Mouse (Mus musculus) MEL (cell line): ENCODE results near the gene Nes. TPM values are rescaled to one million over a fixed set of nuclear protein-coding genes. Genes with fewer than 3 reads are reported as not detected.

Source experiments
- DNase-seq: peaks from one replicate; pipeline ENCODE4 v3.0.0; 2011; ENCODE audit warnings: low read depth, low spot score
- H3K27ac ChIP-seq: 2 replicates; pipeline ENCODE4 v1.5.1; 2012; ENCODE audit warnings: low read depth, mild to moderate bottlenecking, control low read depth, low read length, moderate library complexity; ENCODE audit not compliant: control insufficient read depth
- H3K27me3 ChIP-seq, 2 experiments: fragments of 150-350 bp in 1 of 2; sonication (generic) in 1 of 2; 2 replicates each; pipeline ENCODE4 v1.6.1; 2012; ENCODE audit warnings: low read length in 2 of 2, mild to moderate bottlenecking in 2 of 2, improper control_type of control experiment in 1 of 2, moderate library complexity in 1 of 2; ENCODE audit not compliant: insufficient read depth in 2 of 2, control insufficient read depth in 1 of 2
- H3K36me3 ChIP-seq, 2 experiments: 2 replicates each; pipeline ENCODE4 v1.6.1; 2012 to 2014; ENCODE audit warnings: low read length in 2 of 2, improper control_type of control experiment in 1 of 2, inconsistent platforms in 1 of 2, mild to moderate bottlenecking in 1 of 2; ENCODE audit not compliant: insufficient read depth in 2 of 2, control insufficient read depth in 1 of 2
- H3K4me1 ChIP-seq, 2 experiments: fragments of 150-350 bp in 1 of 2; sonication (generic) in 1 of 2; 2 replicates each; pipeline ENCODE4 v1.6.1; 2012; ENCODE audit warnings: low read length in 2 of 2, improper control_type of control experiment in 1 of 2, mild to moderate bottlenecking in 1 of 2; ENCODE audit not compliant: insufficient read depth in 2 of 2, control insufficient read depth in 1 of 2
- H3K4me3 ChIP-seq, 2 experiments: fragments of 150-350 bp in 1 of 2; sonication (generic) in 1 of 2; 2 replicates each; pipeline ENCODE4 v1.5.1; 2012; ENCODE audit warnings: low read depth in 2 of 2, low read length in 2 of 2, mild to moderate bottlenecking in 2 of 2, moderate library complexity in 2 of 2, control low read depth in 1 of 2, improper control_type of control experiment in 1 of 2; ENCODE audit not compliant: control insufficient read depth in 1 of 2, insufficient read depth in 1 of 2
- H3K79me2 ChIP-seq: 2 replicates; pipeline ENCODE4 v1.6.1; 2012; ENCODE audit warnings: mild to moderate bottlenecking, low read length, moderate library complexity; ENCODE audit not compliant: control insufficient read depth, poor library complexity, insufficient read depth
- H3K9ac ChIP-seq: 2 replicates; pipeline ENCODE4 v1.6.1; 2012; ENCODE audit warnings: low read depth, mild to moderate bottlenecking, control low read depth, low read length, moderate library complexity; ENCODE audit not compliant: control insufficient read depth, poor library complexity, severe bottlenecking
- H3K9me3 ChIP-seq: fragments of 150-350 bp; sonication (generic); replicated peaks from 2 replicates; pipeline ENCODE4 v1.6.1; 2012; ENCODE audit warnings: mild to moderate bottlenecking, low read length, improper control_type of control experiment, moderate library complexity; ENCODE audit not compliant: insufficient read depth
- BHLHE40 ChIP-seq: IDR thresholded peaks from 2 replicates; pipeline ENCODE4 v1.6.1; 2012; ENCODE audit warnings: low read depth, mild to moderate bottlenecking, inconsistent platforms, low read length, improper control_type of control experiment, borderline replicate concordance
- CHD1 ChIP-seq: IDR thresholded peaks from 2 replicates; pipeline ENCODE4 v1.6.1; 2012; ENCODE audit warnings: low read depth, mild to moderate bottlenecking, inconsistent platforms, low read length, improper control_type of control experiment
- CHD2 ChIP-seq: IDR thresholded peaks from 2 replicates; pipeline ENCODE4 v1.6.1; 2011; ENCODE audit warnings: low read length, improper control_type of control experiment
- CTCF ChIP-seq, 3 experiments: IDR thresholded peaks in 2 of 3; conservative IDR thresholded peaks in 1 of 3; 2 replicates each; pipeline ENCODE4 v1.5.1; 2011 to 2012; ENCODE audit warnings: low read length in 3 of 3, low read depth in 2 of 3, mild to moderate bottlenecking in 2 of 3, improper control_type of control experiment in 1 of 3, inconsistent platforms in 1 of 3, mixed read lengths in 1 of 3, moderate library complexity in 1 of 3; ENCODE audit not compliant: control insufficient read depth in 1 of 3, insufficient read depth in 1 of 3, poor library complexity in 1 of 3, severe bottlenecking in 1 of 3
- ELF1 ChIP-seq: IDR thresholded peaks from 2 replicates; pipeline ENCODE4 v1.6.1; 2014; ENCODE audit warnings: low read depth, mild to moderate bottlenecking, inconsistent platforms, low read length, improper control_type of control experiment, moderate library complexity
- EP300 ChIP-seq, 2 experiments: IDR thresholded peaks; 2 replicates each; pipeline ENCODE4 v1.6.1; 2011; ENCODE audit warnings: improper control_type of control experiment in 2 of 2, low read length in 2 of 2, low read depth in 1 of 2, mild to moderate bottlenecking in 1 of 2
- GATA1 ChIP-seq: IDR thresholded peaks from 2 replicates; pipeline ENCODE4 v1.6.1; 2011; ENCODE audit warnings: low read depth, low read length, improper control_type of control experiment
- HCFC1 ChIP-seq: IDR thresholded peaks from 2 replicates; pipeline ENCODE4 v1.6.1; 2012; ENCODE audit warnings: low read depth, mild to moderate bottlenecking, inconsistent platforms, low read length, improper control_type of control experiment, moderate library complexity
- JUND ChIP-seq: IDR thresholded peaks from 2 replicates; pipeline ENCODE4 v1.6.1; 2011; ENCODE audit warnings: low read depth, mild to moderate bottlenecking, improper control_type of control experiment, low read length
- MAX ChIP-seq: IDR thresholded peaks from 2 replicates; pipeline ENCODE4 v1.6.1; 2011; ENCODE audit warnings: low read length, improper control_type of control experiment
- MAZ ChIP-seq: IDR thresholded peaks from 2 replicates; pipeline ENCODE4 v1.6.1; 2012; ENCODE audit warnings: low read depth, mild to moderate bottlenecking, inconsistent platforms, low read length, improper control_type of control experiment
- MEF2A ChIP-seq: IDR thresholded peaks from 2 replicates; pipeline ENCODE4 v1.6.1; 2014; ENCODE audit warnings: low read depth, mild to moderate bottlenecking, inconsistent platforms, low read length, improper control_type of control experiment; ENCODE audit not compliant: poor library complexity, insufficient replicate concordance, severe bottlenecking; ENCODE audit errors: extremely low read depth
- NRF1 ChIP-seq: IDR thresholded peaks from 2 replicates; pipeline ENCODE4 v1.6.1; 2014; ENCODE audit warnings: low read depth, mild to moderate bottlenecking, inconsistent platforms, low read length, improper control_type of control experiment, moderate library complexity; ENCODE audit not compliant: poor library complexity, insufficient read depth, severe bottlenecking
- POLR2AphosphoS2 ChIP-seq: IDR thresholded peaks from 2 replicates; pipeline ENCODE4 v1.6.1; 2011; ENCODE audit warnings: low read length, improper control_type of control experiment
- RCOR1 ChIP-seq: IDR thresholded peaks from 2 replicates; pipeline ENCODE4 v1.6.1; 2012; ENCODE audit warnings: low read depth, mild to moderate bottlenecking, inconsistent platforms, low read length, improper control_type of control experiment
- USF1 ChIP-seq: IDR thresholded peaks from 2 replicates; pipeline ENCODE4 v1.6.1; 2014; ENCODE audit warnings: low read depth, mild to moderate bottlenecking, inconsistent platforms, low read length, improper control_type of control experiment, moderate library complexity
- USF2 ChIP-seq, 2 experiments: IDR thresholded peaks; 2 replicates each; pipeline ENCODE4 v1.6.1; 2011 to 2012; ENCODE audit warnings: improper control_type of control experiment in 2 of 2, low read length in 2 of 2, borderline replicate concordance in 1 of 2, inconsistent platforms in 1 of 2, low read depth in 1 of 2, mild to moderate bottlenecking in 1 of 2; ENCODE audit not compliant: insufficient read depth in 1 of 2
- ZMIZ1 ChIP-seq: IDR thresholded peaks from 2 replicates; pipeline ENCODE4 v1.6.1; 2012; ENCODE audit warnings: low read depth, mild to moderate bottlenecking, inconsistent platforms, low read length, improper control_type of control experiment, moderate library complexity
- ZNF384 ChIP-seq: IDR thresholded peaks from 2 replicates; pipeline ENCODE4 v1.6.1; 2012; ENCODE audit warnings: low read depth, mild to moderate bottlenecking, inconsistent platforms, low read length, improper control_type of control experiment
- polyA plus RNA-seq, 2 experiments: library from polyadenylated mRNA; stranded (reverse) in 1 of 2; unstranded in 1 of 2; fragments of >175 nt in 1 of 2; fragments of >200 nt in 1 of 2; gene quantifications; 2 replicates each; pipeline versions ENCODE4 v1.2.1 to v1.2.4; 2012; ENCODE audit warnings: low replicate concordance in 2 of 2, low read depth in 1 of 2; ENCODE audit not compliant: insufficient read length in 2 of 2, insufficient read depth in 1 of 2, missing spikeins in 1 of 2
- total RNA-seq: library from RNA; depleted of rRNA; stranded (reverse); fragments of 300-350 nt; gene quantifications from 2 replicates; pipeline ENCODE4 v1.2.3, GENCODE M21; 2012

Nes gene
- total and polyA plus RNA-seq, 3 experiments: 0.01 TPM; not detected in 2

GRCm38 (mm10) chr3:87952440-87952839 is 18.4 kb upstream of the Nes start:
- Histone ChIP-seq H3K9ac (no peak overlapping the region), H3K4me3 (no peak overlapping the region), H3K36me3 (no peaks in the 10 kb centered on the region), H3K27me3 (no peaks in the 10 kb centered on the region), H3K9me3 (no peaks in the 10 kb centered on the region), H3K27ac (no peak overlapping the region), H3K79me2 (no peaks in the 10 kb centered on the region), H3K4me1 (no peaks in the 10 kb centered on the region)
- DNase-seq: no peak
- TF ChIP-seq USF1 (no peak), ZMIZ1 (no peak)
- TF ChIP-seq, all 39 proteins: peak for 0

DNA sequence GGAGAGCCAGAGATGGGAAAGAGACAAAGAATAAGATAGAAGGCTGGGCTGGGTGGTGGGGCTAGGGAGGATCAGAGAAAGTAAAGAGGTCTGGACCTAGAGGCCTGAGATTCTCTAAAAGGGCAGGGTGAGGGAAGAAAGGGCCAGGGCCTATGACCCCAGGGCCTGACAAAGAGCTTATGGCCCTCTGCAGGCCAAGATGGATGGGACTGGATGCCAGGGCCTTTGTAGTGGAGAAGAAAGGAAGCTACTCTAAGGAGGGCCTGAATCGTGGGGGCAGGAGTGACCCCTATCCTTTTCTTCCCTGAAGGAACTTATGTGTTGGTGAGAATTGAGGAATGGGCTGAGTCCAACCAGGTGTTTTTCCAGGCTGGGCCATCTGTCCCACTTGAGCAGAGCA is 12.8 kb upstream of the Nes start:
- Histone ChIP-seq H3K9ac (no peak overlapping the region), H3K4me3 (no peak overlapping the region), H3K9me3 (no peaks in the 10 kb centered on the region), H3K27ac (no peak overlapping the region), H3K36me3 (no peaks in the 10 kb centered on the region), H3K27me3 (no peaks in the 10 kb centered on the region), H3K4me1 (peaks cover 0 to 10% of the 10 kb centered on the region in 2 experiments; a peak in 2 of 4 replicates), H3K79me2 (no peaks in the 10 kb centered on the region)
- no peak for DNase-seq
- no peak for TF ChIP-seq CHD2
- no peak for TF ChIP-seq POLR2AphosphoS2
- no peak for TF ChIP-seq JUND
- TF ChIP-seq CTCF (IDR thresholded peaks at IDR 0.05 in 2 of 3, conservative IDR thresholded peaks at IDR 0.05 in 1 of 3; ENCODE audit: control insufficient read depth in 1 of 3, insufficient read depth in 1 of 3, low read depth in 2 of 3, low read length in 3 of 3, poor library complexity in 1 of 3, severe bottlenecking in 1 of 3): no peak
- no peak for TF ChIP-seq CHD1
- TF ChIP-seq ELF1: no peak
- no peak for TF ChIP-seq HCFC1
- TF ChIP-seq ZNF384: no peak
- no peak for TF ChIP-seq GATA1
- TF ChIP-seq ZMIZ1: no peak
- no peak for TF ChIP-seq MAX
- TF ChIP-seq MEF2A: no peak
- no peak for TF ChIP-seq NRF1
- no peak for TF ChIP-seq RCOR1
- no peak for TF ChIP-seq USF2 (IDR thresholded peaks at IDR 0.05; ENCODE audit: borderline replicate concordance in 1 of 2, insufficient read depth in 1 of 2, low read depth in 1 of 2, low read length in 2 of 2)
- TF ChIP-seq EP300 (IDR thresholded peaks at IDR 0.05; ENCODE audit: low read depth in 1 of 2, low read length in 2 of 2): no peak
- TF ChIP-seq BHLHE40: no peak
- TF ChIP-seq MAZ: no peak
